Mouse (Mus musculus): ENCODE measurements around the gene Msrb1. TPM values are rescaled to one million over a fixed set of nuclear protein-coding genes. Genes with fewer than 3 reads are reported as not detected.

The Msrb1 gene
- polyA plus RNA-seq, 1 experiment from 2014 or later, result 116 TPM

DNA sequence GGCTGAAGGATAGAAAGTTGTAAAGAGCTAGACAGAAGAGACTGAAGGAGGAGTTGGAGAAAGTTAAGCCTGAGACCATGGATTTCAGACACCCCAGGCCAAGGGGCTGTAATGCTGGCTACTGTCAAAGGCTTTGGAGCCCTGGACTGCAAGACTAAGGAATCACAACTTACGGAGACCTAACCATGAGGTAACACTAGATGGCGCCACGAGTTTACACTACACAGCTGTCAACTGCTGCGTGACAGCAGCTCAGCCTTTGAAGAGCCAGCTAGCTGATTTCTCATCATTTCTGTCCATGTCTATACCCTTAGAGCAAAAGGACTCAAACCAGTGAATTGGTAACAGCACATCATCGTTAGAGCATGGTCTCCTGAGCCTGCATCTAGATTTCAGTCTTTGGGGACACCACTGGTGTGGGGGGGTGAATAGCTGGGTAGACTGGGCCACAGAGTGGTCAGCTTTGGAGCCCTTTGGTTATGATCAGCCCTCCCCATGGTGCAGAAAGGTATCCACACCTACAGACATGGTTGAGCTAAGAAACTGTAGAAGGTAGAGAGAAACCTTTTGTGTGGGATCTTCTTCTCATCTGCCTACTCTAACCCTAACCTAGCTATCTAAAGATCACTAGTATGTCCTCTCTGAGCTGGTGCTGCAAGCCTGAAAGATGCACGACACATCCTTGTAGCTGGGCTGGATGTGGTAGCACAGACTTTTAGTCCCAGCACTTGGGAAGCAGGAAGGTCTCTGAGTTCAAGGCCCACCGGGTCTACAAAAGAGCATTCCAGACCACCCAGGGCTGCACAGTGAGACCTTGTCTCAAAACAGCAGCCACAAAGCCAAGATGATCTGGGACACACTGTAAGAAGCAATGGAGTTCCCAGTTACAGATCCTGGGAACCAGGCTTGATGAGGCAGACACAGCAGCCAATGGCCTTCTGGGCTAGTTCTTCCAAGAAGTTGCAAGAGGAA is 9.4 kb downstream of the Msrb1 start:
- Histone ChIP-seq H3K4me3 (ENCODE audit: low read depth, low read length) (no peak overlapping the region), H3K9me3 (ENCODE audit: low read length) (no peaks in the 10 kb centered on the region), H3K4me1 (ENCODE audit: insufficient read depth) (peaks cover 10% of the 10 kb centered on the region), H3K27ac (ENCODE audit: low read depth) (no peak overlapping the region), H3K9ac (replicated peaks) (no peak overlapping the region), H3K4me2 (ENCODE audit: low read depth, low read length) (no peak overlapping the region), H3K27me3 (ENCODE audit: insufficient read depth, low read length) (peaks cover 6% of the 10 kb centered on the region), H3K36me3 (replicated peaks; ENCODE audit: insufficient read depth, low read length) (peaks cover 15% of the 10 kb centered on the region)
- DNase-seq (peak; percentile 86), ATAC-seq (peak; percentile 51)
- 25% methylated on average over 7 of the region's 7 CpGs for WGBS (ENCODE audit: insufficient replicate concordance)
- TF ChIP-seq EP300 (IDR thresholded peaks at IDR 0.05; ENCODE audit: low read depth) (no peak), CTCF (IDR thresholded peaks at IDR 0.05; ENCODE audit: low read depth) (peak; percentile 96)

DNA sequence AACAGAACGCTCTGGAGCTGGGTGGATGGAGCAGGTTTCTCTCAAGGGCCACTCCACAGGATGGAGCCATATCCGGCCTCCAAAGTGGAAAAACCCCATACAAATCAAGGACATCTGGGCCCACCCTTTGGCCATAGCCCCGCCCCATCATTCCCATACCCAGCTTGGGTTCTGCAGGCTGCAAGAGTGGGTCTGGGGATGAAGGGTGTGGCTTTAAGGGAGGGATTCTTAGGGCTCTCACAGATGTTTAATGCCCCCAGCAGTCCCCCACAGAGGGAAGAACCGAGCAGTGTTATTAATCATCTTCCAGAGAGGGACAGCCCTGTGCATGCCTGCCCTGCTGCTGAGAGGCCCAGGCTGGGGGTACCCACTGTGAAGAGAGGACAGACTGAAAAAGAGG is 10.5 kb downstream of the Msrb1 start:
- Histone ChIP-seq H3K4me1 (ENCODE audit: insufficient read depth) (peaks cover 7% of the 10 kb centered on the region), H3K9ac (replicated peaks) (no peak overlapping the region), H3K4me3 (ENCODE audit: low read depth, low read length) (no peak overlapping the region), H3K27me3 (ENCODE audit: insufficient read depth, low read length) (peaks cover 17% of the 10 kb centered on the region), H3K9me3 (ENCODE audit: low read length) (no peaks in the 10 kb centered on the region), H3K36me3 (replicated peaks; ENCODE audit: insufficient read depth, low read length) (peaks cover 7% of the 10 kb centered on the region), H3K27ac (ENCODE audit: low read depth) (no peak overlapping the region), H3K4me2 (ENCODE audit: low read depth, low read length) (no peak overlapping the region)
- WGBS (ENCODE audit: insufficient replicate concordance), result 52% methylated on average over 4 of the region's 4 CpGs
- ATAC-seq (no peak), DNase-seq (no peak)
- TF ChIP-seq EP300 (IDR thresholded peaks at IDR 0.05; ENCODE audit: low read depth) (no peak), CTCF (IDR thresholded peaks at IDR 0.05; ENCODE audit: low read depth) (no peak)

GRCm38 (mm10) chr17:24751528-24751927 is 15.1 kb downstream of the Msrb1 start:
- no peak overlapping the region for H3K4me3 ChIP-seq (ENCODE audit: low read depth, low read length)
- H3K9me3 ChIP-seq (ENCODE audit: low read length), result no peaks in the 10 kb centered on the region
- H3K4me1 ChIP-seq (ENCODE audit: insufficient read depth), result peaks cover 14% of the 10 kb centered on the region
- DNase-seq (no peak), ATAC-seq (no peak)
- H3K9ac ChIP-seq (replicated peaks), result no peak overlapping the region
- no peak for TF ChIP-seq EP300 (IDR thresholded peaks at IDR 0.05; ENCODE audit: low read depth)
- TF ChIP-seq CTCF (IDR thresholded peaks at IDR 0.05; ENCODE audit: low read depth), result no peak
- 22% methylated on average over 4 of the region's 4 CpGs for WGBS (ENCODE audit: insufficient replicate concordance)
- peaks cover 58% of the 10 kb centered on the region for H3K27me3 ChIP-seq (ENCODE audit: insufficient read depth, low read length)
- no peak overlapping the region for H3K4me2 ChIP-seq (ENCODE audit: low read depth, low read length)
- H3K27ac ChIP-seq (ENCODE audit: low read depth), result no peak overlapping the region
- H3K36me3 ChIP-seq (replicated peaks; ENCODE audit: insufficient read depth, low read length), result no peaks in the 10 kb centered on the region

DNA sequence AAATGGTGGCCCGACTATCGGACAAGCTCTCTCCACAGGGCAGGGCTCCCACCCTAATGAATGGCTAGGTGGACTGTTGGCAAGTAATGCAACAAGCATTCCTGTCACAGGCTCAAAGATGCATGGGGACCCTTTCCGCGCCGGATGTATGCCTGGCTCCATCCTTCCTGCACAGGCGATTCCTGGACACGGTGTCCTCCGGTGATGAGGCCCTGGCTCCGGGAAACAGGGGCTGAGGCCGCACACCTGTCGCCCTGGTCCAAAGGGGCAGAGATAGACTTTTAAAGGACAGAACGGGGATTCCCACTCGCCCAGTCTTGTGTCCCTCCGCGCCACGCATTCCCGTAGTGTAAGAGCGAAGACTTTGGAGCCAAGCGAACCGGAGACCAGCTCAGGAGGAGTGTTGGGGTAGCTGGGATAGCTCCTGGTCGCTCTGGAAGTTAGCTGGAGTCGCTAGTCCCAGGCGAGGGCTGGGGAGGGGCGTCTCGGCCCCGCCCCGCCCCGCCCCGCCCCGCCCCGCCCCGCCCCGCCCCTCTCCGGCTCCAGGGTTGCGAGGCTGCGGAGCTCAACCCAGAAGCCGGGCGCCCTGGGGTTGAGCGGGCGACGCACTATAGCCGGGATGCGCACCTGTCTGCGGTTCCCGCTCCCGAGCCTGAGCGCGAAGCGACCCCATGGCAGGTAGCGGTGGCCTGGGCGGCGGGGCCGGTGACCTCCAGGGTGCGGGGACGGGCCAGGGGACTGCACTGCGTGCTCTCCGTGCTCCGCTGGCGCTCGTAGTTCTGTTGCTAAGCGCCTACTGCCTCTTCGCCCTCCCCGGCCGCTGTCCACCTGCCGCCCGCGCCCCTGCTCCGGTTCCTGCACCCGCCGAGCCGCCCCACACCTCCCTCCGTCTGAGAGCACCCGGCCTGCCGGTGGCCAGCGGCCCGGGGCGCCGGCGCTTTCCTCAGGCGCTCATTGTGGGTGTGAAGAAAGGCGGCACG is 16.3 kb downstream of the Msrb1 start, which contains the start of gene Hs3st6:
Gene Hs3st6, plus strand, starts transcription at position 574 of the 980 bp plus-strand sequence.
- DNase-seq (peak; percentile 66), ATAC-seq (peak; percentile 91)
- H3K27me3 ChIP-seq (ENCODE audit: insufficient read depth, low read length), result peaks cover 58% of the 10 kb centered on the region
- 1% methylated on average over 55 of the region's 82 CpGs for WGBS (ENCODE audit: insufficient replicate concordance)
- no peak within 1 kb of the TSS for H3K27ac ChIP-seq (ENCODE audit: low read depth)
- no peaks in the 10 kb centered on the region for H3K9me3 ChIP-seq (ENCODE audit: low read length)
- H3K36me3 ChIP-seq (replicated peaks; ENCODE audit: insufficient read depth, low read length), result no peaks in the 10 kb centered on the region
- TF ChIP-seq CTCF (IDR thresholded peaks at IDR 0.05; ENCODE audit: low read depth) (no peak), EP300 (IDR thresholded peaks at IDR 0.05; ENCODE audit: low read depth) (no peak)
- H3K9ac ChIP-seq (replicated peaks), result no peak within 1 kb of the TSS
- H3K4me3 ChIP-seq (ENCODE audit: low read depth, low read length), result peak within 1 kb of the TSS; percentile 54
- H3K4me2 ChIP-seq (ENCODE audit: low read depth, low read length), result peak within 1 kb of the TSS; percentile 86
- peaks cover 14% of the 10 kb centered on the region for H3K4me1 ChIP-seq (ENCODE audit: insufficient read depth)

- peaks cover 37% of the 10 kb centered on the region for H3K27me3 ChIP-seq (ENCODE audit: insufficient read depth, low read length)
- no peaks in the 10 kb centered on the region for H3K36me3 ChIP-seq (replicated peaks; ENCODE audit: insufficient read depth, low read length)
- H3K9me3 ChIP-seq (ENCODE audit: low read length), result no peaks in the 10 kb centered on the region
- DNase-seq, result no peak
- H3K4me3 ChIP-seq (ENCODE audit: low read depth, low read length), result no peak overlapping the region
- WGBS (ENCODE audit: insufficient replicate concordance), result 88% methylated on average over 1 of the region's 1 CpGs
- ATAC-seq, result no peak
- H3K4me1 ChIP-seq (ENCODE audit: insufficient read depth), result peaks cover 11% of the 10 kb centered on the region
- H3K27ac ChIP-seq (ENCODE audit: low read depth), result no peak overlapping the region
- TF ChIP-seq EP300 (IDR thresholded peaks at IDR 0.05; ENCODE audit: low read depth) (no peak), CTCF (IDR thresholded peaks at IDR 0.05; ENCODE audit: low read depth) (no peak)
- H3K9ac ChIP-seq (replicated peaks), result no peak overlapping the region
- no peak overlapping the region for H3K4me2 ChIP-seq (ENCODE audit: low read depth, low read length)
These were observed 21.0 kb downstream of the Msrb1 start for GRCm38 (mm10) chr17:24757394-24757793.
